Mouse (Mus musculus) cortical plate, adult 2 months (tissue): ENCODE data around the gene Foxf1. TPM values are rescaled to one million over a fixed set of nuclear protein-coding genes. Genes with fewer than 3 reads are reported as not detected.

ENCODE experiments used
- H3K27ac ChIP-seq: fragments of 200-500 bp; 2 replicates; pipeline ENCODE4 v1.5.1; 2012; ENCODE audit warnings: low read length, control low read depth, inconsistent platforms; ENCODE audit not compliant: insufficient read depth
- H3K4me1 ChIP-seq: fragments of 200-500 bp; 2 replicates; pipeline ENCODE4 v1.6.1; 2011; ENCODE audit warnings: low read length; ENCODE audit not compliant: control insufficient read depth, insufficient read depth
- H3K4me3 ChIP-seq: fragments of 200-500 bp; 2 replicates; pipeline ENCODE4 v1.5.1; 2011; ENCODE audit warnings: mild to moderate bottlenecking, low read length, control low read depth; ENCODE audit not compliant: insufficient read depth
- CTCF ChIP-seq: fragments of 200-500 bp; IDR thresholded peaks from 2 replicates; pipeline ENCODE4 v1.5.1; 2011; ENCODE audit warnings: mild to moderate bottlenecking, control low read depth, low read length; ENCODE audit not compliant: insufficient read depth; ENCODE audit errors: extremely low read depth
- POLR2A ChIP-seq: fragments of 200-500 bp; IDR thresholded peaks from 2 replicates; pipeline ENCODE4 v1.6.1; 2011; ENCODE audit warnings: mild to moderate bottlenecking, low read length, control low read depth; ENCODE audit not compliant: insufficient read depth; ENCODE audit errors: extremely low read depth
- polyA plus RNA-seq: library from polyadenylated mRNA; depleted of rRNA; stranded (reverse); fragments of >200 nt; gene quantifications from 2 replicates; pipeline ENCODE4 v1.2.3, GENCODE M21; 2012

Gene Foxf1
- polyA plus RNA-seq, 1 experiment = 1.8 TPM

DNA sequence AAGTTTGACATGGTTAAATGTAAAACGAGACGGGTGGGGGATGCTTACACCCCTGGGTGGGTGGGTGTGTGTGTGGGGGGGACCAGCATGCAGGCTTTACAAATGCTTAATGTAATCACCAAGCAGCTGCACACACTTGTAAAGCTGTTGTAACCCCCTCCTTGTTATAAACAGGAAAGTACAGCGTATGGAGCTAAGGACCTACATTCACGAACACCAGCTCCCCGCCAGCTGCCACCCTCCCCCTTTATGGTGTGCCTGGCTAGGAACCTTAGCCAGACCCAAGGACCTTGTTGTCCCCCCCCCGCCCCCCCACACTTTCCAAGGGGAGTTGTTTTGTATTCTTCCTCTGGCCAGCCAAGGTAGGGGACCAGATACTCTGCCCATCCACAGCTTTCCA, 42.5 kb downstream of the Foxf1 start:
- TF ChIP-seq POLR2A = no peak
- no peak for TF ChIP-seq CTCF

DNA sequence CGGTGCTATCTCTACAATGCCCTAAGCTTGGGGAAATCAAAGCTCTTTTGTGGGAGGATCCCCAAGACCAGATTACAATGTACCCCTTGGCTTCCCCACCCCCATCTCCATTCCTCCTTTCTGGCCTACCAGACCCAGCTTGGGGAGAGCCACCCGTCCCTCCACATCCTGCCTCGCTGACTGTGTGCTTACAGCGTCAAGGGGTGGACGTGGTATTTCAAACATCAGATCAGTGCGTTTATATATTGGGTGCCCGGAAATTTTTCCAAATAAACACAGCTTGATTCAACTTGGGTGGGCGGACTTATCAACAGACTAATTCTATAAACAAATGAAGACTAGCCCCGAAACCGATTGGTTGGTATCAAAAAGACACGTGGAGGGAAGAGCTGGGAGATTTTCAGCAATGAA, 43.1 kb downstream of the Foxf1 start:
- TF ChIP-seq POLR2A = no peak
- no peak for TF ChIP-seq CTCF
- Histone ChIP-seq H3K4me3 (no peak overlapping the region), H3K27ac (no peak overlapping the region), H3K4me1 (no peaks in the 10 kb centered on the region)

More for the DNA sequence above, 42.5 kb downstream of the Foxf1 start:
- no peaks in the 10 kb centered on the region for H3K4me1 ChIP-seq
- H3K27ac ChIP-seq = no peak overlapping the region
- H3K4me3 ChIP-seq = no peak overlapping the region

DNA sequence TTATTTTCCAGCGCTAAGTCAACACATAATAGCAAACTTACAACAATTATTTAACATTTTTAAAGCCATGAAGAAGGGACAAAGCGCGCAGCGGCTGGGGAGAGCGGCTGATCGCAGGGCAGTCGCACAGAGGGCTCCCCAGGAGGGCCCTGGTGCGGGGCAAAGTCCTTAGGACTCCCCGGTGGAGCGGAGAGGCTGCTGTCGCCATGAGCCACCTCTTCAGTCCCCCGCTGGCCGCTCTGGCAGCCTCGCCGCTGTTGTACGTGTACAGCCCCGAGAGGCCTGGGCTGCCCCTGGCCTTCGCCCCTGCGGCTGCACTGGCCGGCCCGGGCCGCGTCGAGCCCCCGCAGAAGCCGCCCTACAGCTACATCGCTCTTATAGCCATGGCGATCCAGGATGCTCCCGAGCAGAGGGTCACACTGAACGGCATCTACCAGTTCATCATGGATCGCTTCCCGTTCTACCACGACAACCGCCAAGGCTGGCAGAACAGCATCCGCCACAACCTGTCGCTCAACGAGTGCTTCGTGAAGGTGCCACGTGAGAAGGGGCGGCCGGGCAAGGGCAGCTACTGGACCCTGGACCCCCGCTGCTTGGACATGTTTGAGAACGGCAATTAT, 43.7 kb downstream of the Foxf1 start, which contains the start of gene Foxl1:
Gene Foxl1, plus strand, starts transcription at position 185 of the 620 bp plus-strand sequence.
- Histone ChIP-seq H3K4me1 (no peaks in the 10 kb centered on the region), H3K4me3 (no peak within 1 kb of the TSS), H3K27ac (no peak within 1 kb of the TSS)
- TF ChIP-seq CTCF (no peak), POLR2A (no peak)

DNA sequence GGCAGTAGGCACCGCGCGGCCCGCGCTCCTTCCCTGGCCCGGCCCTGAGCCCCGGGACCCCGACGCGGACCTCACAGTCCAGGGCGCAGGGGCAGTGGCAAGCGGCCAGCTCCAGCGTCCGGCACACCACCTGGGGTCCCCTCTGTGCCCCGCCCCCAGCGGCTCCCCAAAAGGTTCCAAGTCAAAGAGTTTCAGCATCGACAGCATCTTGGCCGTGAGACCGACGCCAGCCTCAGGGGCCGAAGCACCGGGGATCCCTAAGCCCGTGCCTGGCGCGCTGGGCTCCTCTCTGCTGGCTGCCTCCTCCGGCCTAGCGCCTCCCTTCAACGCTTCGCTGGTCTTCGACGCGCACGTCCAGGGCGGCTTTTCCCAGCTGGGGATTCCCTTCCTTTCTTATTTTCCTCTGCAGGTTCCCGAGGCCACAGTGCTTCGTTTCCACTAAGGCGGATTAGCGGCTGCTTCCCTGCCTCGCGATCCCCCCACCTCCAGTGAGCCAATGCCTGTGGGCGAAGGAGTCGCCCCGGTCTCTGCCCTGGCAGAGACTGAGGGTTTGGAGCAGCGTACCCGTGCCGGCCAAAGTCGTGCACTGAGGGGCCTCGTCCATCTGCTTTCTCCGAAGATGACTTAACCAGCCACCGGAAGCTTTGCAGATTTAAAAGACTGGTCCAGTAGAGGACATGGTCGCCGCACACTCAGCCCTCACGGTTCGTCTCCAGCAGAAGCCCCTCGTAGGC, 44.5 kb downstream of the Foxf1 start:
- Histone ChIP-seq H3K4me1 (no peaks in the 10 kb centered on the region), H3K27ac (no peak overlapping the region), H3K4me3 (no peak overlapping the region)
- TF ChIP-seq POLR2A = no peak
- TF ChIP-seq CTCF = no peak

DNA sequence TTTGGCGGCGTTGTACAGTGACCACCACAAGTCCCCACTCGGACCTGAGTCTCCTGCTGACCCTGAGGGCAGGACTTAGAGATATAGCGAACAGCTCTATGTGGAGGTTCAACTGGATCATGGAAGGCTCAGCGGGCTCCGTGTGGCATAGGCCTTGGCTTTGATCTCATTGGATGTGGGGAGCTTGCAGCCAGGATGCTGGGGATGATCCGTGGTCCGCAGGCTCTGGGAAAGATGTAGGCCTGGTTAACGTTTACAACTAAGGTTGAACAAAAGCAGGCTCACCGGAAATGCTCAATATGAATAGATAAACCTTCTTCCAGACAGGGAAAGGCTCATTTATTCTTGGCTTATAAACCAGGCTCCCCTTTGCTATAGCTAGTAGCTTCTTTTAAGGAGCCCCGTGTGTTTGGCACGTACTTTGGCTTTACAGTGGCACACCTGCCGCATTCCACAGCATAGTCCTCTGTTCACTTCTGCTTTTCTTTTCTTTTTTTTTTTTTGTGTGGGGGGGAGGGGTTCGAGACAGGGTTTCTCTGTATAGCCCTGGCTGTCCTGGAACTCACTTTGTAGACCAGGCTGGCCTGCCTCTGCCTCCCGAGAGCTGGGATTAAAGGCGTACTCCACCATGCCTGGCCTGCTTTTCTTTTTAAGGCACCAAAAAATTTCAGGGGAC, 45.2 kb downstream of the Foxf1 start:
- no peak overlapping the region for H3K27ac ChIP-seq
- TF ChIP-seq CTCF (no peak), POLR2A (no peak)
- H3K4me3 ChIP-seq = no peak overlapping the region
- H3K4me1 ChIP-seq = no peaks in the 10 kb centered on the region

DNA sequence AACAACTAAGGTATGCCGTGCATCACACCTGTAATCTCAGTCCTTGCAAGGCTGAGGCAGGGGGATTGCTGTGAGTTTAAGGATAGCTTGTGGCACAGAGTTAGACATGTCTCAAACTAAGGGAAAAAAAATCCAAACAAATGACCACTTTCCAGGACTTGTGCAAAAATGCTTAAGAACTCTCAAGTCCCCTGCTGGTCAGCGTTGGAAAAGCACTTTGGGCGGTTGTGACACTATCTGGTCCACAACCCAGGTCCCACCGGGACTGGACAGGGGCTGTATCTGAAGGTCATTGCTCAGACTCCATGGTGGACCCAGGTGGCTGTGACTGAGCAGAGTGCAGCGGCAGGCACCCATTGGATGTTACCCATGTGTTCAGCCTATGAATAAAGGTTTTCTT, 46.3 kb downstream of the Foxf1 start:
- no peak overlapping the region for H3K4me3 ChIP-seq
- no peaks in the 10 kb centered on the region for H3K4me1 ChIP-seq
- H3K27ac ChIP-seq = no peak overlapping the region
- TF ChIP-seq CTCF = peak; percentile 18; the same call in 1 of the 2 replicates
- no peak for TF ChIP-seq POLR2A

DNA sequence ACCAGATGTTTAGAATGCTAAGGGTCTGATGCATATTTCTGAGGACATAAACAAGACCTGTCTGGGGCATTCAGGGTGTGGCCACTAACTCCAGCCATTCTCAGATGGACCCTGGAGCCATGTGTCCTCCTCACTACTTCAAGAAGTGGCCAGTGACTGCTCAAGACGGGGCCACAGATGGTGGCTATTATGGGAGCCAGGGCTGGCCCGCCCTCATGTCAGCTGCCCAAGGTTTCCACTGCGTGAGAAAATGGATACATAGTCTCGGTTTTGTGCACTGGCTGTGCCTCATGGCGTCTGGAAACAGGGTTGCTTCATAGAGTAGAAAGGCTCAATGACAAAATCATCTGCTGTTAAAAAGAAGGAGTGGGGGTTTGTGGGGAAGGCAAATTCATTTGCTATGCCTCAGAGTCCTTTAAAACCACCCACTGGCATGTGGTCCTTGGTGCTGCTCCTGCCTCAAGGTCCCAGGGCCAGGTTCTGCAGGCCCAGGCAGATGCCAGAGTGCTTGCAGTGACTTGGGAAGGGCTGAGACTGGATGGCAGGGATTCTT, 48.9 kb downstream of the Foxf1 start:
- H3K4me3 ChIP-seq = no peak overlapping the region
- TF ChIP-seq CTCF = no peak
- H3K27ac ChIP-seq = no peak overlapping the region
- H3K4me1 ChIP-seq = no peaks in the 10 kb centered on the region

DNA sequence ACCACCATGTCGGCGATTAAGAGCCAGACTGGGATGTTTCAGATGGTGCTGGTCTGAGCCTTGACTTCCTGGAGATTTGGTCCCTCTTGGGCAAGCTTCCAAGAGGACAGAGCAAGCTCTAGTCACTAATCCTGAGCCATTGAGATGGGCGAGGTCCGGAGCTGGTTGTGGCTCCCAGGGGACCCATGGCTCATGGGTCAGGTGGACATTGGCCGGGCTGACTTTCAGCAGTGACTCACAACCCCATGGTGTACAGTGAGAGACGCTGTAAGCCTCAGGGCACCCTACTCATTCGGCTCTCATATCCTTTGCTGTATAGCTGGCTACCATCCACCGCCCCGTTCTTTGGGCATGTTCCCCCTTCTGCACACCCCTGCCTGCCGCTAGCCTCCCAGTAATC, 49.9 kb downstream of the Foxf1 start:
- no peaks in the 10 kb centered on the region for H3K4me1 ChIP-seq

DNA sequence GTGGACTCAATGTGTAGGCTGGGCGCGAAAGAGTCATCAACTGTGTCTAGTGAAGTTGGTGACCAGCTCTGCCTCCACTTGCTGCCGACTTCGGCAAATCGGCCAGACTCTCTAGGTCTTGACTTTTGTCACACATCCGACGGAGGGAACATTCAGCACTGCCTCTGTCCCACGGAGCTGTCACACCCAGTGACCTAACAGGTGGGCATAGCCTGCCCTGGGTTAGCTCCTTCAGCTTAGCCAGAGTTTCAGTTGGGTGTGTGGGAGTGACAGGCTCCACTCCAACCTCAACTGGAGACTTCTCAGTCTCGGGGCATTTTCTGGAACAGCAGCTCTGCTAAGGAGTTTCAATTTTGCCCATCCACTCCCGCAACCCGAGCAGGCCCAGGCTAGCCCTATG, 50.3 kb downstream of the Foxf1 start:
- Histone ChIP-seq H3K4me3 (no peak overlapping the region), H3K4me1 (no peaks in the 10 kb centered on the region), H3K27ac (no peak overlapping the region)
- no peak for TF ChIP-seq POLR2A
- TF ChIP-seq CTCF = no peak

More for the DNA sequence above, 49.9 kb downstream of the Foxf1 start:
- TF ChIP-seq CTCF = no peak
- no peak for TF ChIP-seq POLR2A
- no peak overlapping the region for H3K4me3 ChIP-seq
- no peak overlapping the region for H3K27ac ChIP-seq
